Mouse (Mus musculus) thymus, postnatal 0 days (tissue): ENCODE results near the gene B4galnt3. TPM values are rescaled to one million over a fixed set of nuclear protein-coding genes. Genes with fewer than 3 reads are reported as not detected.

Experiments used
- DNase-seq: peaks from one replicate; pipeline ENCODE4 v3.0.0-alpha.2; 2015; ENCODE audit warnings: low spot score
- polyA plus RNA-seq: library from polyadenylated mRNA; unstranded; fragments of >200 nt; fragmentation: Nextera tagmentation; extraction: Ambion mirVana; gene quantifications from 2 replicates; pipeline ENCODE4 v1.2.1, GENCODE M21; 2015

The B4galnt3 gene
- polyA plus RNA-seq, 1 experiment from 2014 or later = 0.13 TPM

- no peak for DNase-seq
Measured at GRCm38 (mm10) chr6:120274887-120275286, 19.5 kb downstream of the B4galnt3 start.

- DNase-seq = no peak
Measured at GRCm38 (mm10) chr6:120274181-120274580, 20.2 kb downstream of the B4galnt3 start.

GRCm38 (mm10) chr6:120264151-120264550 lies 30.2 kb downstream of the B4galnt3 start:
- no peak for DNase-seq

- DNase-seq = no peak
Measured at GRCm38 (mm10) chr6:120263608-120264007, 30.8 kb downstream of the B4galnt3 start.

- no peak for DNase-seq
Measured at GRCm38 (mm10) chr6:120262886-120263531, 31.4 kb downstream of the B4galnt3 start.

- no peak for DNase-seq
Measured at GRCm38 (mm10) chr6:120259481-120259880, 34.9 kb downstream of the B4galnt3 start.

DNA sequence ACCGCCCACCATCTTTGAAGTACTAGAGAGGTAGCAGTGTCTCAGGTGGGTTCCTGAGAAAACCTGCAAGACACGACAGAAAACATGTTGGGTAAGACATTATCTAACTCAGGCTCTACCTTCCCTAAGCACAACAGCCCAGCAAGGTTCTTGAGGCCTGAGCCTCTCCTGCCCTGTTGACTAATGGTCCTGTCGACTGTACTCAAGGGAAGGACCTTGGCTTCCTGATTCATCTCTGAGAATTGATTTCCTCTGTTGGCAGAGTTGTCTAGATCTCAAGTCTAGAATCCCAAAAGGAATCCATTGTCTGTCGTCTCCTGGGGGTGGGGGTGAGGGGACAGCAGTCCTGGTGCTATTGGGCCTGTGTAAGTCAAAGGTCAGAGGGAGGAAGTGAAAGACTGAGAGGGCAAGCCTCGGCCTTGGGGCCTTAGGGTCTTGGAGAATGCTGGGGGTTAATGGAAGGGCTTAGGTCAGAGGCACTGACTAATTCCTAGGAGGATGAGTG lies 37.9 kb downstream of the B4galnt3 start:
- DNase-seq = no peak

DNA sequence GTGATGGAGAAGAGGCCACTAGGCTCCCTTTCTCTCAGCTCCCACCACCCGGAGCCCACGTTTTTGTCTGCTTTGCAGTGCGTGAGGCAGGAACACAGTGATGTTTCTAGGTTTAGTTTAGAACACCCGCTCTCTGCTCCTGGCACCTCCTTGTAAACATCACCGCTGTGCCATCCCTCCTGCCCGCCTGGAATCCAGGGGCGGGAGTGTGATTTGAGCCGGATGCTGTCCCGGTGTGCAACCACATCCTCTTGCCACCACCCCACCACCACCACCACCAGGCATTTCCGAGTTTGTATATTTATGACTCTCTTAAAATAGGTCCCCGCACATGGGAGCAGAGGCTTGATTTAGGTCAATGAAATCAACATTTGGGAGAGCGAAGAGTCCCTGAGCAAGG lies 38.7 kb downstream of the B4galnt3 start:
- no peak for DNase-seq

DNA sequence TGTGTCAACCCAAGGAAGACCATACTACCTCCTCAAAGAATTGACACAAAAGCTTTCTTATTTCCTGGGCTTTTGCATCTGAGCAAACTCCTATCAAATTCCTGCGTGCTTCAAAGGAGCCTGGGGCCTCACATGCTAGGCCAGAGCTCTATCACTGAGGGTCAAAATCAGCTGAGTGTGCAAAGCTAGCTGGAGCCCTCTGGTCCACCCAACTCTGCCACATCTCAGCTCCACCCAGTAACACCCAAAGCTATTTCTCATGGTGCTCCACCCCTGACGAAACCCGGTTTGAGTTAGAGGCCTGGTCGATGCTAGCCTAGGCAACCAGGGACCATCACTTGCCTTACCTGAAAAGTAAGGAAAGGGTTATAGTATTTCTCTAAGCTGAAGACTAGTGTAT lies 39.2 kb downstream of the B4galnt3 start:
- no peak for DNase-seq

DNA sequence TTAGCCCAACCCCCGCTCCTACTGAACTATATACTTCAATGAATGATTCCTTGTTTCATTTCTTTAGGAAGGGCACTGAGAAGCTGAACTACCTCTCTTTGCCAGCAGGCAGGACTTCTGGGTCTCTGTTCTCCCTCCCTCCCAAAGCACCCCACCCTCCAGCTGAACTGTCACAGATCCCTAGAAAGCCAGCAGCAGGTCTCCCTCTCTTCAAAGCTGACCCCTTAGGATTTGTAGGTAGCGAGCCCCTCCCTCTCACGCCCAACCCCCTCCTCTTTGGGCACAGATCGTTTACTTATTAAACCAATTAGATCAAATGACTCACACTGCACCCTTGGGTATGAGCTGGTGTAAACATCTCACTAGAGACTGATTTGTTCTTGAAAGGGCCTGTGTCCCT lies 39.7 kb downstream of the B4galnt3 start:
- DNase-seq = no peak

GRCm38 (mm10) chr6:120252741-120253140 lies 41.6 kb downstream of the B4galnt3 start:
- DNase-seq = no peak

DNA sequence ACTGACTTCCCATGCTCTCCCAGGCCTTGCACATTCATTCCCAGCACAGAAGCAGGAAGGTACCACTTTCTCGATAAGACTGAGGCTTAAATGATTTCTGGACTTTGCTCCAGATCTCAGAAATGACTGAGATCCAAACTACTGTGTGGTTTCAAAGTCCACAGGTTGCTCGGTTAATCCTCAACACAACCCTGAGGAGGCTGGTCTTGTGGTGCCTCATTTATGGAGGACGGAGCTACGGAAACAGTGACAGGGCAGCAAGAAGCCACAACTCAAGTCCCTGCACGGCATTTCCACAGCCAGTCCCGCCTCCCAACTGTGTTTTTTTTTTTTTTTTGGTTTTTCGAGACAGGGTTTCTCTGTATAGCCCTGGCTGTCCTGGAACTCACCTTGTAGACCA lies 43.3 kb downstream of the B4galnt3 start:
- DNase-seq = no peak

GRCm38 (mm10) chr6:120249831-120250230 lies 44.5 kb downstream of the B4galnt3 start:
- no peak for DNase-seq

DNA sequence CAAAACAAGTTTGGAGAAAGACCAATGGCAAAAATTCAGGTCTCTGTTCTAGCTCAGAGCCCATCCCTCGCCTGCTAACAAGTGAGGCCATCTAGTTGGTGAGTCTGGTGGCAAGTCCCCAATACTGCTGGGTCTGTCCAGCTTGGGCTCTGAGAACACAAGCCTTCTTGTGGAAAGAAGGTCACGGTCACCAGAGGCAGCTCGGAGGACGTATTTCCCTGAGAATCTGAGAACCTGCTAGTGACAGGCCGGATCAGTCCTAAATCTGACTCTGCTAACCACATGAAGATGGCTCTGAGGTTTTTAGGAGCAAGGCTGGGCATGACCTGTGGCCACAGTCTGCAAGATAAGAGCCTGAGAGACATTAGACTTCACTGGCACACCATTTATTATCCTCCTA lies 47.7 kb downstream of the B4galnt3 start:
- no peak for DNase-seq

- no peak for DNase-seq
Measured at GRCm38 (mm10) chr6:120243250-120243649, 51.1 kb downstream of the B4galnt3 start.

DNA sequence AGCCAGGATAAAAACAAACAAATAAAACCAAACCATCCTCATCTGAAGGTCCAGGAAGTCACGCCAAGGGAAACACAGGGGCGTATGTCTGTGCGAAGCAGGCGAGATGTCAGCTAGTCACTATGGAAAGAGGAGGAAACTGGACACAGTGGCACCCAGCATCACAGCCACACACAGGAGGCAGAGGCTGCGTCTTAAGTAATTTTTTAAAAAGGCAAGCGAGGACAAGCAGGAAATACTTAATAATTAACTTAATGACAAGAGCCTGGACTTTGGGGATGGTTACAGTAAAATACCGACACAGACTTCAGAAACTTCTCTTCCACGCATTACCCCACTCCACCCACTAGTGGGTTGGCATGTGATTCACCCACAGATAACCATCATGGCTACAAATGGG lies 51.8 kb downstream of the B4galnt3 start:
- DNase-seq = no peak

DNA sequence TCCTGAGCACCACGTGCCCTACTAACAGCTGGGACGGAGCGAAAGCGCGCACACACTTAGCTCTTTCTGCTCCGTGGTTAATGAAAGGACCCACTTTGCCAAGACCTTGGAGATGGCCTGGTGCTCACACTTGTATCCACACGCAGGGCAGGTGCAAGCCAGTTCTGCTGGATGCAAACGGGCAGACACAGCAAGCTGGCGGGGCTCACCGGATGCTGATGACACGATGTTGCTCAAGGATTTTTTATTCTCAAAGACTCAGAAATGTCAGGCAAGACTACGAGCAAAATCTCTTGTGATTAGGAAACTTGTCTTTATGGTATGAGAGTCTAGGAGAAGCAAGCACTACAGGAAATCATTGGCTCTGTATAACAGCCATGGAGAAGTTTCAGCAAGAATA lies 52.9 kb downstream of the B4galnt3 start:
- DNase-seq = no peak

GRCm38 (mm10) chr6:120240461-120240860 lies 53.9 kb downstream of the B4galnt3 start:
- DNase-seq = no peak

DNA sequence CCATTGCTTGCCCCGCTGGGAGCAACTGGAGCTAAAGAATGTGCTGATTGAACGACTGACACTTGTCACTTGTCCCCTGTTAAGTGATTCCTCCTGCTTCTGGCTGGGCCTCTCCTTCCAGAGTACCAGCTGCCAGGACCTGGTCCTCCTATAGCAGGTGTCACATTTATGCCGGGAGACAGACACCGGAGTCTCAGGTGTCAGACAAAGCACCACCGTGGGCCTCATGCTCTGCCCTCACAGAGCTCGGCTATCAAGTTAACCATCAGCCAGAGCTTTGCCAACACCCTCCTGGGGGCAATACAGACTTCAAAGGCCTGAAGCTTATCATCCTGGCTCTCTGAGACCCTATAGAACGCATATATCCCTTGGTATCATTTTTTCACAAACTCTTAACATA lies 58.5 kb downstream of the B4galnt3 start:
- DNase-seq = no peak

- no peak for DNase-seq
Measured at GRCm38 (mm10) chr6:120232885-120233284, 61.5 kb downstream of the B4galnt3 start.

GRCm38 (mm10) chr6:120230441-120230840 lies 63.9 kb downstream of the B4galnt3 start:
- DNase-seq = no peak

DNA sequence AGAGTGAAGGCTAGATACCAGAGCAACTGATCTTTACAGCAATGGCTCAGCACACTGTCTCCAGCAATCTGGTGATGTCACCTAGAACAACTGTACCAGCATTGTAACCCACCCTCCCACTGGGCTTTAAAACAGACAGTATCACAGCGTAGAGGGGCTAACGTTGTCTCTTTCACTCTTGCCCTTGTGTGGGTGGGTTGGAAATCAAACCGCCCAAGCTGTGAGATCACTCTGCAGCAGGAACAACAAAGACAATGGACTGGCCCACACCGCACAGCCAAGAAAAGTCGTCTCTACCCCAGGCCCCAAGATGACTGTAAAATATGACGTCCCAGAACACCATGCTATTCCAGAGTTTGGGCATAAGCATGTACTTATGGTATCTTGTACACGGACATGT lies 64.6 kb downstream of the B4galnt3 start:
- no peak for DNase-seq

- DNase-seq = no peak
Measured at GRCm38 (mm10) chr6:120227068-120227467, 67.3 kb downstream of the B4galnt3 start.

- no peak for DNase-seq
Measured at GRCm38 (mm10) chr6:120225355-120225754, 69.0 kb downstream of the B4galnt3 start.
